Mouse (Mus musculus): ENCODE data around the gene Gm572. TPM values are rescaled to one million over a fixed set of nuclear protein-coding genes. Genes with fewer than 3 reads are reported as not detected.
A peak's percentile ranks its signal among the peaks of the same experiment; 100 is the strongest.

Gene Gm572
- total RNA-seq (2021), result not detected
- long read RNA-seq, experiment 1, result 0 reads
- long read RNA-seq, experiment 2, result 0 reads

DNA sequence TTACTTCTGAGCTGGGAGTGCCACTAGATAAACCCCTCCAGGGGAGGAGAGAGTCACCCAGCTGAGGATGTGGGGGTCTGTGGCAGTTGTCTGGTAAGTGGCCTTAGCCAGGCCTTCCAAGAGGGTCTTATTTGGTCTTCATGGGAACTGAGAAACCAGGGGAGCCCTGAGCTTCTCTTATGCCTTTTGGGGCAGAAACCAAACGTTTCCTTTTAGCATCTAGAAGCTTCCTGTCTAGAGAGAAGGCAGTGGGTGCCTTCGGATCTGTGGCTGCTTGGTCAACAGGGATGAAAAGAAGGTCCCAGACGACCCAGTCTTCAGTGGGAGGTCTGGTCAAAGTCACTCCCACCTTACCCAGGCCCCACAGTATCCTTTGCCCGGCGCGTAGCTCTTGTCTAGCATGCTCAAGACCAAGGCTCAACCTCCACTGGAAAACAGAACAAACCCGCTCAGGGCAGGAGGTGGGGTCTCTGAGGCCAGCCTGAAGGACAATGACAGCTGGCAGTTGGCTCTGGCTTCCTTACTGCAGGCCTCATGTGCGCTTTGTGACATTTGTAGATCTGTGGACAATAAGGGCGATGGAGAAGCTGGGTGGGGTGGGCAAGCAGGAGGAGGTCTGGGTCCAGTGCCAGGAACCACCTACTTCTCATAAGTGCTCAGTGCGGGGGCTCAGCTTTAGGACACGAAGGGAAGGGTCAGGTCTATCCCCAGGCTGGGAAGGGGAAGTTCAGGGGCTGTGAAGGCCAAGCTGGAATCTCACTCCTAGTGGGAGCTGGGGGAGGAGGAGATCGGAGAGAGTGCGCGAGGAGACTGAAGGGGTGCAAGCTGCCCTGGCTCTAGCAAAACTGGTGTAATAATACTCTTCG lies at the start of gene Gm572:
Gene Gm572, plus strand, starts transcription at position 27 of the 866 bp plus-strand sequence.
- peak within 1 kb of the TSS; percentile 26; the same call in 1 of the 2 replicates for H3K4me3 ChIP-seq
- no peak for DNase-seq (ENCODE audit: extremely low spot score in 1 of 2, low spot score in 2 of 2)

DNA sequence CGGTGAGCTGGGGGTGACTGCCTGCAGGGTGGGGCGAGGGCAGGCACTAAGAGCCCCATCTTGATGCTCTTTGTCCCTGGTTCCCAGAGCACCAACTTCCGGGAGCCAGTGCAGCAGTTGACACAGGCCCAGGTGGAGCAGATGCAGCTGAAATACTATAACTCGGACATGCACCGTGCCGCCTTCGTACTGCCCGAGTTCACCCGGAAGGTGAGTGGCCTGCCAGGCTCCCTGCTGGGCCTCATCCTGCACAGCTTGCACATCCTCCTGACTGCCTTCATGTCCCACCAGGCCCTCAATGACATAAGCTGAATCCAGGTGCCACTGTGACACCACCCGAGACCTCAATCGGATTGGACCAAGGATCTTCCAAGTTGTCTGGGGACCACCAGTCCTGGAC lies 49.1 kb upstream of the Gm572 start:
- no peak for TF ChIP-seq CTCF (IDR thresholded peaks at IDR 0.05)
- H3K27ac ChIP-seq, result no peak overlapping the region
- intact Hi-C loops (cut with DNase I), result no loop called here
- no peak overlapping the region for H3K4me3 ChIP-seq
- no peak for DNase-seq (ENCODE audit: extremely low spot score in 1 of 2, low spot score in 2 of 2)

More for the DNA sequence above, at the start of gene Gm572:
- intact Hi-C loops (cut with DNase I), result no loop called here
- no peak within 1 kb of the TSS for H3K27ac ChIP-seq
- TF ChIP-seq CTCF (IDR thresholded peaks at IDR 0.05), result no peak

DNA sequence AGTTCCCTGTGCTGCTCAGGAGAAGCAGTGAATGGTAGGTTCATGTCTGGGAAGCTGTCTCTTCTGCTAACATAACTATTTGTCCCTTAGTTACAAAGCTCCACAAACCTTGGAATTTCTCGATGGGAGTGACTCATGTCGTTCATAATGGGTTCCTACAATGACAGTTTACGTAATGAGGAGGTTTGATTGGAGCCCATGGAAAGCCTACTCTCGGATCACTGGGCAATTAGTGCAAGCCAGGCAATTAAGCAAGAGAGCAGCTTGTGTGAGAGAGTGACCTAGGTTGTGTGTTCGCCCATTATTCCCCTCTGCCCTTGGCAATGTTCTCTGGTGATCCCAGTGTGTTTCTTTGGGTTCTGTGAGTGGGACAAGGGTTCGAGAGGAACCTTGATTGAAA lies 47.2 kb upstream of the Gm572 start:
- DNase-seq (ENCODE audit: extremely low spot score in 1 of 2, low spot score in 2 of 2), result no peak
- Histone ChIP-seq H3K4me3 (no peak overlapping the region), H3K27ac (no peak overlapping the region)
- no peak for TF ChIP-seq CTCF (IDR thresholded peaks at IDR 0.05)
- intact Hi-C loops (cut with DNase I), result no loop called here

DNA sequence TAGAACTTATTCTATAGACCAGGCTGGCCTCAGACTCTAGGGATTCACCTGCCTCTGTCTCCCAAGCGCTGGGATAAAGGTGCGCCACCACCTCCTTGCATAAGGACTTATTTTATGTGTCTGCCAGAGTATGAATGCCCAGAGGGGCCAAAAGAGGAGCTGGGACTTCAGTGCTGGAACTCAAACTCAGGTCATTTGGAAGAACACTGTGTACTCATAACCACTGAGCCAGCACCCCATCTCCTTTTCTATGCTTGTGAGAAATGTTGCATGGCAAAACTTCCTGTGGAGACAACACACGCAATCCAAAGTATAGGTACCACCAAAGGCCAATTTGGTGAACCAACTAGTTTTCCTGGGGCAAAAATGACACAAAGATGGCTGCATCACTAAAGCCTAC lies 46.4 kb upstream of the Gm572 start:
- Histone ChIP-seq H3K27ac (no peak overlapping the region), H3K4me3 (no peak overlapping the region)
- no peak for DNase-seq (ENCODE audit: extremely low spot score in 1 of 2, low spot score in 2 of 2)
- no peak for TF ChIP-seq CTCF (IDR thresholded peaks at IDR 0.05)
- intact Hi-C loops (cut with DNase I), result no loop called here

DNA sequence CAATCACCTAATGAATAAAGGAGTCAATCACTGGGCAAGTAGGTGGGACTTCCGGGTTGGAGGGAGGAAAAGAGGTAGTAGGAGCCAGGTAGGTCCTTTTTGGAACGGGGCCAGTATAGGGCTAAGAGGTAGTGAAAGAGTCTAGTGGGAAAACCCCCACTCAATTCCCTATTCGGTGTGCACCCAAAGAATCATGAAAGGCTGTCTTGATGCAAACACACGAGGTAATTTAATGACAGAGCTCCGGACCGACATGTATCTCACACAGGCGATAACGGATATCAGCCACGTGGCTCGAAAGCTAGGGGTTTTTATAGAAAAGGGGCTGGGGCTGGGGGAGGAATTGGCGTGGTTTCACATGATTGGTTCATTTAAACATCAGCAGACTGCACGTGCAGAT lies 44.3 kb upstream of the Gm572 start:
- Histone ChIP-seq H3K27ac (no peak overlapping the region), H3K4me3 (no peak overlapping the region)
- TF ChIP-seq CTCF (IDR thresholded peaks at IDR 0.05), result no peak
- no peak for DNase-seq (ENCODE audit: extremely low spot score in 1 of 2, low spot score in 2 of 2)
- intact Hi-C loops (cut with DNase I), result no loop called here

DNA sequence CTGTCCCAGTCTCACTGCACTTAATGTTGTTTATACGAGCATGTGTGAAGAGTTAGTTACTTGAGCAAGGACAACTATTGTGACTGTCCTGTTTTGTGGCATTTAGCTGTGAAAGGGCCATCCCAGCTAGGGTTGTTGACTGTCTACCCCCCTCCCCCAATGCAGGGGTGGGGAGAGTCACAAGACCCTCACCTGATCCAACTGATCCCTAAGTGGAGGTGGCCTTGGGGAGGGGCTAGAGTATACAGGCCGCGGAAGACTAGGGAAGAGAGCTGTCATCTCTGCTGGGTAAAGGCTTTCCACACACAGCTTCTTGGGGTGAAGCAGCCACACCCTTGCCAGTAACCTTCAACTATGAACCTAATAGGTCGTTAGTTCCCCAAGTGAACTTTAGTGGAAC lies 42.8 kb upstream of the Gm572 start:
- Histone ChIP-seq H3K27ac (no peak overlapping the region), H3K4me3 (no peak overlapping the region)
- no peak for TF ChIP-seq CTCF (IDR thresholded peaks at IDR 0.05)
- intact Hi-C loops (cut with DNase I), result no loop called here
- DNase-seq (ENCODE audit: extremely low spot score in 1 of 2, low spot score in 2 of 2), result no peak

DNA sequence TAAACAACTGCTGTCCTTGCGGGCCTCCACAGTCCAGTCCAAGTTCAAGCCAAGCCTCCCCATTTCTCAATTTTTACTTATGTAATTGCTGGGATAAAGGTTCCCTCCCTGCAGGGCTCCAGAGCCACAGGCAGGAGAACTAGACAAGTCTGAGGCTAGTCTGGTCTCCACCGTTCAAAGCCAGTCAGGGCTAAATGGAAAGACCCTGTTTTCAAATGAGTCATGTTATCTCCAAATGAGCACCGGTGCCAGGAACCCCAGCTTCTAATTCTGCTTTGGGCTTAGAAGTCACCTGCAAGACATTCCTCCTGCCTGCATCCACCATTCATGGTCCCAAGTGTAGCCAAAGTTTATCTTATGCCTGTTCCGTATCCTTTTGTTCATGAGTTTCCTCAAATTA lies 41.2 kb upstream of the Gm572 start:
- intact Hi-C loops (cut with DNase I), result no loop called here
- TF ChIP-seq CTCF (IDR thresholded peaks at IDR 0.05), result no peak
- Histone ChIP-seq H3K4me3 (no peak overlapping the region), H3K27ac (peak overlapping the region; percentile 57)
- DNase-seq (ENCODE audit: extremely low spot score in 1 of 2, low spot score in 2 of 2), result no peak

DNA sequence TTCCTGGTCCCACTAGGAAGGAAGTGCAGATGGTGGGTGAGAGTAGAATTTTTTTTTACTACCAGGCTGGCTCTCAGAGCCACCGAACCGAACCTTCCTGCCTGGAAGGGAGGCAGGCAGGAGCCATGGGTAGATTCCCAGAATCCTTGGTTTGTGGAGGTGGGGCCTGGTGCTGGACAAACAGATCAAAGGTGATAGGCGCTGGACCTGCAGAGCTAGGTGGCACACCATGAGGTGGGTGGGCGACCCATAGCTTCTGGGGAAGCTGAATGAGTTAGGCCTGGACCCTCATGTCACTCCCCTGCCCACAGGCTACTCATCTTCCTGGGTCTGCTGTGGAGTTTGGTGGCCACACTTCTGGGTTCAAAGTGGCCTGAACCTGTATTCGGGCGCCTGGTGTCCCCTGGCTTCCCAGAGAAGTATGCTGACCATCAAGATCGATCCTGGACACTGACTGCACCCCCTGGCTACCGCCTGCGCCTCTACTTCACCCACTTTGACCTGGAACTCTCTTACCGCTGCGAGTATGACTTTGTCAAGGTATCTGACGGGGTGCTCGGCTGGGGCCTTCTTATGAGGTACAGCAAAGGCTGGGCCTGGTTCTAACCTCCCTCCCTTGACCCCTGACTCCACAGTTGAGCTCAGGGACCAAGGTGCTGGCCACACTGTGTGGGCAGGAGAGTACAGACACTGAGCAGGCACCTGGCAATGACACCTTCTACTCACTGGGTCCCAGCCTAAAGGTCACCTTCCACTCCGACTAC lies 40.6 kb upstream of the Gm572 start, which contains the start of gene Masp2:
Gene Masp2, plus strand, starts transcription at position 198 of the 764 bp plus-strand sequence.
- no peak for TF ChIP-seq CTCF (IDR thresholded peaks at IDR 0.05)
- H3K27ac ChIP-seq, result peak within 1 kb of the TSS; percentile 79
- H3K4me3 ChIP-seq, result no peak within 1 kb of the TSS
- DNase-seq (ENCODE audit: extremely low spot score in 1 of 2, low spot score in 2 of 2), result no peak
- intact Hi-C loops (cut with DNase I), result no loop called here

DNA sequence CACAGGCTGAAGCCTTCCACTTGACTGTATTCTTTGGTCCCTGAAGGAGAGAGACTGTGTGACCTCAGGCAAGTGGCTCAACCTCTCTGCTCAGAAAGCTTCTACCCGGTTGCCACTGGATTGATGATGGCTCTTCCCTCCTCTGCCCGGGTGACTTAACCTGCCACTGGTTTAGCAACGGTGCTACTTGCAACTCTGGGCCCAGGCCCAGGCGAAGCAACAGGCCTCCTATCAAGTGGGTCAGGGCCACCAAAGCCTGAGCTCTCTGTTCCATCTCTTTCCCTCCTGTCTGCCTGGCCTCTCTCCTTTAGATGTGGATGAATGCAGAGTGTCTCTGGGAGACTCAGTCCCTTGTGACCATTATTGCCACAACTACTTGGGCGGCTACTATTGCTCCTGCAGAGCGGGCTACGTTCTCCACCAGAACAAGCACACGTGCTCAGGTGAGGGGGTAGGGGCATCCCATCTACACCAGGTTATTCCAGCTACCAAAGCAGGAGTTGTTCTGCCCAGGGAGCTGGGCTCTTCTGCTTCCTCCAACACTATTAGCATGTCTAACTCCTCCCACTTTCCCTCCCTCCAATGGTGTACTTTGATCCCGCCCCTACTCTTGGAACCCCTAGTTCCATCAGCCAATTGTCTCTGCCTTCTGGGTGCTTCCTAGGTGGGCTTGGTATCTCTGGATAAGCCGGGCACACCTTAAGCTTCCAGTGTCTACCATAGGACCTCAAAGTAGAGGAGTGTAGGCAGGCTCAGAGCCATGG lies 39.6 kb upstream of the Gm572 start:
- TF ChIP-seq CTCF (IDR thresholded peaks at IDR 0.05), result no peak
- peak overlapping the region; percentile 79 for H3K27ac ChIP-seq
- intact Hi-C loops (cut with DNase I), result no loop called here
- H3K4me3 ChIP-seq, result no peak overlapping the region
- DNase-seq (ENCODE audit: extremely low spot score in 1 of 2, low spot score in 2 of 2), result no peak

DNA sequence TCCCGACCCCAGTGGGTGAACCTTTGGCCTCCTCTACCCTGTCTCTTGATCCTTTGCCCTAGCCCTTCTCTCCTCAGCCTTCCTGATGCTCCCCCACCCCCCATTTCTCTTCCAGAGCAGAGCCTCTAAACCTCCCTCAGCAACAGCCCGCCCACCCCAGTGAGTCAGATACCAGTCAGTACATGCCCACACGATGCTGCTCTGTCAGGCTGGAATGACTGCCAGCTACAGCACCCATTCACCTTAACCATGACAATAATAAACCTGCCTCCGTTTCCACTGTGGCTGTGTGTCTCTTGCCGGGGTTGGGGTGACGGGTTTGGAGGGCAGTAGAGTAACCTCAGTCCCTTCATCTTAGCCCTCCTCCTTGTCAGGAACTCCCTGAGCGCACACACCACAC lies 39.0 kb upstream of the Gm572 start:
- TF ChIP-seq CTCF (IDR thresholded peaks at IDR 0.05), result no peak
- Histone ChIP-seq H3K27ac (peak overlapping the region; percentile 79), H3K4me3 (no peak overlapping the region)
- intact Hi-C loops (cut with DNase I), result no loop called here
- DNase-seq (ENCODE audit: extremely low spot score in 1 of 2, low spot score in 2 of 2), result peak; percentile 70 to 75

DNA sequence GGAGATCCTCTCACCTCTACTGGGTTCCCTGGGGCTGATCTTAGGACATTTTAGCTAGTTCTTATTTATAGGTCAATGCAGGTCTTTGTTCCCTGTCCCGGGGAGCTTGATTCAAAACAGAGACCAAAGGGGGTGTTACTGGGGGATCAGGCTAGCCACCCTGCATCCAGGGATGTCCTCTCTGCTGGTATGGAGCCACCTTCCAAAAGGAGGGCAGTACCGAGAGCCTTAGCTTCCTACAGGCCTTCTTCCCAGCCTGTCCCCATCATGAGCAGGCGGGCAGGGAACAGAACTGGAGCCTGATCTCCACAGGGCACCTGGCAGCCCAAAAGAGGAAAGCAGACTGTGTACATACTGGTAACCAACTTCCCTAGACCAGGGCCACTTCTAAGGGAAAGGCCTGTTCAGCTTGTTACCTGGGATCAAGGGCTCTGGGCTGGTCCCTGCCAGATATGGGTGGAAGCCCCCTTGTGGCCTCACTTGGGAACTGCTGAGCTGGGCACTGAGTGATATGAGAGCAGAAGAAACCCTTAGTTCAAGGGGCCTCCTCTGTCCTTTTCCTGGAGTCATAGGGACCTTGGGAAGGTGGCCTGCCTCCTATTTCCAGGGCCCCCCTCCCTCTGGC lies 38.5 kb upstream of the Gm572 start:
- Histone ChIP-seq H3K27ac (peak overlapping the region; percentile 79), H3K4me3 (no peak overlapping the region)
- intact Hi-C loops (cut with DNase I), result loop anchor here (5.0 kb wide), 1 partner anchor 47 kb away; the partner anchor contains the start of gene Exosc10
- TF ChIP-seq CTCF (IDR thresholded peaks at IDR 0.05), result peak; percentile 71
- peak in 1 of 2 experiments; percentile 67 for DNase-seq (ENCODE audit: extremely low spot score in 1 of 2, low spot score in 2 of 2)

All from left cerebral cortex, adult 2 months (tissue).